Mouse (Mus musculus) midbrain, embryonic 12.5 days (tissue): ENCODE results near the gene Asb2. TPM values are rescaled to one million over a fixed set of nuclear protein-coding genes. Genes with fewer than 3 reads are reported as not detected.

ENCODE experiments used
- ATAC-seq: fragments of 200-750 bp; cut with Nextera tagmentation; 2 replicates; pipeline ENCODE4 v1.8.0; 2017; ENCODE audit warnings: low read depth, moderate TSS enrichment, moderate library complexity; ENCODE audit not compliant: low FRiP score
- H3K27ac ChIP-seq: fragments of 300-500 bp; sonication (generic); replicated peaks from 2 replicates; pipeline ENCODE4 v1.5.1; 2016; ENCODE audit warnings: mild to moderate bottlenecking
- H3K27me3 ChIP-seq: fragments of 300-500 bp; sonication (generic); 2 replicates; pipeline ENCODE4 v1.6.1; 2016; ENCODE audit warnings: mild to moderate bottlenecking
- H3K36me3 ChIP-seq: fragments of 300-500 bp; sonication (generic); 2 replicates; pipeline ENCODE4 v1.6.1; 2016
- H3K4me1 ChIP-seq: fragments of 300-500 bp; sonication (generic); 2 replicates; pipeline ENCODE4 v1.6.1; 2016
- H3K4me2 ChIP-seq: fragments of 300-500 bp; sonication (generic); replicated peaks from 2 replicates; pipeline ENCODE4 v1.6.1; 2016; ENCODE audit warnings: mild to moderate bottlenecking, moderate library complexity
- H3K4me3 ChIP-seq: fragments of 300-500 bp; sonication (generic); 2 replicates; pipeline ENCODE4 v1.5.1; 2016; ENCODE audit warnings: mild to moderate bottlenecking
- H3K9ac ChIP-seq: fragments of 300-500 bp; sonication (generic); replicated peaks from 2 replicates; pipeline ENCODE4 v1.6.1; 2016; ENCODE audit warnings: mild to moderate bottlenecking, moderate library complexity
- H3K9me3 ChIP-seq: fragments of 300-500 bp; sonication (generic); 2 replicates; pipeline ENCODE4 v1.6.1; 2016; ENCODE audit warnings: mild to moderate bottlenecking
- WGBS: fragments of 180-500 bp; shearing (Covaris S2); methylation state at CpG from one replicate; pipeline ENCODE4 v1.1.7; 2016; 5-methylcytosine and 5-hydroxymethylcytosine counted together
- polyA plus RNA-seq: library from polyadenylated mRNA; unstranded; fragments of >200 nt; fragmentation: Nextera tagmentation; extraction: Ambion mirVana; gene quantifications from 2 replicates; pipeline ENCODE4 v1.2.1, GENCODE M21; 2016

The Asb2 gene
- polyA plus RNA-seq, 1 experiment from 2014 or later = 1.2 TPM

- no peaks in the 10 kb centered on the region for H3K27me3 ChIP-seq
- H3K36me3 ChIP-seq = no peaks in the 10 kb centered on the region
- H3K9me3 ChIP-seq = no peaks in the 10 kb centered on the region
- H3K4me1 ChIP-seq = no peaks in the 10 kb centered on the region
- no peak overlapping the region for H3K4me2 ChIP-seq
- H3K4me3 ChIP-seq = no peak overlapping the region
- ATAC-seq = no peak
- H3K27ac ChIP-seq = no peak overlapping the region
- no peak overlapping the region for H3K9ac ChIP-seq
- 73% methylated on average over 8 of the region's 8 CpGs for WGBS
Observed at GRCm38 (mm10) chr12:103358216-103358615, 2.4 kb upstream of the Asb2 start.

GRCm38 (mm10) chr12:103356415-103356748, 581 bp upstream of the Asb2 start:
- no peak overlapping the region for H3K4me2 ChIP-seq
- no peak overlapping the region for H3K27ac ChIP-seq

GRCm38 (mm10) chr12:103353538-103353937, 2.3 kb downstream of the Asb2 start:
- WGBS = 21% methylated on average over 5 of the region's 5 CpGs
- H3K9ac ChIP-seq = no peak overlapping the region

More at GRCm38 (mm10) chr12:103356415-103356748, 581 bp upstream of the Asb2 start:
- Histone ChIP-seq H3K27me3 (no peaks in the 10 kb centered on the region), H3K36me3 (no peaks in the 10 kb centered on the region), H3K9me3 (no peaks in the 10 kb centered on the region), H3K4me1 (no peaks in the 10 kb centered on the region), H3K9ac (no peak overlapping the region), H3K4me3 (no peak overlapping the region)
- ATAC-seq = no peak
- 95% methylated on average over 4 of the region's 4 CpGs for WGBS

GRCm38 (mm10) chr12:103352735-103353134, 3.1 kb downstream of the Asb2 start:
- Histone ChIP-seq H3K4me2 (no peak overlapping the region), H3K4me3 (no peak overlapping the region), H3K4me1 (no peaks in the 10 kb centered on the region), H3K27me3 (0 out of 2 replicates have a peak, but pooled peaks cover 6% of the 10 kb centered on the region), H3K9ac (no peak overlapping the region), H3K27ac (no peak overlapping the region), H3K36me3 (no peaks in the 10 kb centered on the region), H3K9me3 (no peaks in the 10 kb centered on the region)
- ATAC-seq = no peak
- WGBS = 95% methylated on average over 6 of the region's 6 CpGs

More at GRCm38 (mm10) chr12:103353538-103353937, 2.3 kb downstream of the Asb2 start:
- Histone ChIP-seq H3K36me3 (no peaks in the 10 kb centered on the region), H3K27me3 (0 out of 2 replicates have a peak, but pooled peaks cover 6% of the 10 kb centered on the region), H3K9me3 (no peaks in the 10 kb centered on the region), H3K4me2 (no peak overlapping the region), H3K4me1 (no peaks in the 10 kb centered on the region), H3K4me3 (no peak overlapping the region), H3K27ac (no peak overlapping the region)
- peak; percentile 68 for ATAC-seq

GRCm38 (mm10) chr12:103348506-103348905, 7.3 kb downstream of the Asb2 start:
- no peak overlapping the region for H3K4me3 ChIP-seq
- H3K27ac ChIP-seq = no peak overlapping the region
- H3K27me3 ChIP-seq = 0 out of 2 replicates have a peak, but pooled peaks cover 6% of the 10 kb centered on the region
- ATAC-seq = no peak; the same call in 1 of the 2 replicates
- H3K9ac ChIP-seq = no peak overlapping the region
- no peaks in the 10 kb centered on the region for H3K36me3 ChIP-seq
- no peaks in the 10 kb centered on the region for H3K9me3 ChIP-seq
- 11% methylated on average over 3 of the region's 3 CpGs for whole genome bisulfite sequencing
- no peaks in the 10 kb centered on the region; the same call in 1 of the 2 replicates for H3K4me1 ChIP-seq
- H3K4me2 ChIP-seq = no peak overlapping the region

GRCm38 (mm10) chr12:103347406-103347805, 8.4 kb downstream of the Asb2 start:
- H3K4me2 ChIP-seq = no peak overlapping the region
- no peak for ATAC-seq
- WGBS = 63% methylated on average over 5 of the region's 5 CpGs
- no peak overlapping the region for H3K27ac ChIP-seq
- no peak overlapping the region for H3K9ac ChIP-seq
- no peak overlapping the region for H3K4me3 ChIP-seq
- no peaks in the 10 kb centered on the region for H3K36me3 ChIP-seq
- peaks cover 10% of the 10 kb centered on the region; the same call in 1 of the 2 replicates for H3K27me3 ChIP-seq
- no peaks in the 10 kb centered on the region for H3K9me3 ChIP-seq
- H3K4me1 ChIP-seq = no peaks in the 10 kb centered on the region; the same call in 1 of the 2 replicates

GRCm38 (mm10) chr12:103346945-103347344, 8.9 kb downstream of the Asb2 start:
- H3K9ac ChIP-seq = no peak overlapping the region
- no peaks in the 10 kb centered on the region for H3K36me3 ChIP-seq
- no peak overlapping the region for H3K4me2 ChIP-seq
- H3K27me3 ChIP-seq = peaks cover 10% of the 10 kb centered on the region; the same call in 1 of the 2 replicates
- H3K27ac ChIP-seq = no peak overlapping the region
- H3K4me3 ChIP-seq = no peak overlapping the region
- H3K4me1 ChIP-seq = no peaks in the 10 kb centered on the region; the same call in 1 of the 2 replicates
- no peaks in the 10 kb centered on the region for H3K9me3 ChIP-seq
- no peak for ATAC-seq
- WGBS = 87% methylated on average over 8 of the region's 8 CpGs

GRCm38 (mm10) chr12:103344934-103345333, 10.9 kb downstream of the Asb2 start:
- Histone ChIP-seq H3K36me3 (no peaks in the 10 kb centered on the region), H3K27me3 (peaks cover 10% of the 10 kb centered on the region; the same call in 1 of the 2 replicates), H3K27ac (no peak overlapping the region), H3K9ac (no peak overlapping the region), H3K9me3 (no peaks in the 10 kb centered on the region), H3K4me1 (no peaks in the 10 kb centered on the region; the same call in 1 of the 2 replicates), H3K4me2 (no peak overlapping the region), H3K4me3 (no peak overlapping the region)
- ATAC-seq = no peak
- 93% methylated on average over 7 of the region's 7 CpGs for WGBS

GRCm38 (mm10) chr12:103343456-103343855, 12.3 kb downstream of the Asb2 start:
- WGBS = 78% methylated on average over 8 of the region's 8 CpGs
- no peak for ATAC-seq

GRCm38 (mm10) chr12:103341212-103341611, 14.6 kb downstream of the Asb2 start:
- H3K27me3 ChIP-seq = peaks cover 3% of the 10 kb centered on the region; the same call in 1 of the 2 replicates
- no peak overlapping the region for H3K27ac ChIP-seq
- H3K9ac ChIP-seq = no peak overlapping the region
- no peak for ATAC-seq
- WGBS = 84% methylated on average over 5 of the region's 5 CpGs
- H3K4me1 ChIP-seq = peaks cover under 1% of the 10 kb centered on the region; the same call in 1 of the 2 replicates
- H3K4me3 ChIP-seq = no peak overlapping the region
- no peaks in the 10 kb centered on the region for H3K36me3 ChIP-seq
- no peak overlapping the region for H3K4me2 ChIP-seq
- no peaks in the 10 kb centered on the region for H3K9me3 ChIP-seq

More at GRCm38 (mm10) chr12:103343456-103343855, 12.3 kb downstream of the Asb2 start:
- Histone ChIP-seq H3K9me3 (no peaks in the 10 kb centered on the region), H3K27me3 (peaks cover 3% of the 10 kb centered on the region; the same call in 1 of the 2 replicates), H3K36me3 (no peaks in the 10 kb centered on the region), H3K27ac (no peak overlapping the region), H3K4me1 (no peaks in the 10 kb centered on the region; the same call in 1 of the 2 replicates), H3K4me3 (no peak overlapping the region), H3K9ac (no peak overlapping the region), H3K4me2 (no peak overlapping the region)

- Histone ChIP-seq H3K9ac (no peak overlapping the region), H3K36me3 (no peaks in the 10 kb centered on the region), H3K9me3 (no peaks in the 10 kb centered on the region), H3K4me1 (peaks cover 2% of the 10 kb centered on the region; the same call in 1 of the 2 replicates), H3K27ac (no peak overlapping the region), H3K4me3 (no peak overlapping the region), H3K27me3 (peaks cover 3% of the 10 kb centered on the region; the same call in 1 of the 2 replicates), H3K4me2 (no peak overlapping the region)
- no peak for ATAC-seq
- WGBS = 76% methylated on average over 14 of the region's 14 CpGs
Observed at GRCm38 (mm10) chr12:103338162-103338798, 17.5 kb downstream of the Asb2 start.

GRCm38 (mm10) chr12:103336766-103337165, 19.0 kb downstream of the Asb2 start:
- Histone ChIP-seq H3K27me3 (no peaks in the 10 kb centered on the region; the same call in 1 of the 2 replicates), H3K4me2 (no peak overlapping the region), H3K27ac (no peak overlapping the region), H3K4me1 (peaks cover 2% of the 10 kb centered on the region; the same call in 1 of the 2 replicates), H3K4me3 (no peak overlapping the region), H3K9ac (no peak overlapping the region), H3K9me3 (no peaks in the 10 kb centered on the region), H3K36me3 (no peaks in the 10 kb centered on the region)
- WGBS = 88% methylated on average over 3 of the region's 3 CpGs
- ATAC-seq = no peak
